Mouse (Mus musculus): ENCODE measurements around the gene Slmap. TPM values are rescaled to one million over a fixed set of nuclear protein-coding genes. Genes with fewer than 3 reads are reported as not detected.

Slmap gene
- polyA plus RNA-seq, 1 experiment from 2014 or later = 12.6 TPM

DNA sequence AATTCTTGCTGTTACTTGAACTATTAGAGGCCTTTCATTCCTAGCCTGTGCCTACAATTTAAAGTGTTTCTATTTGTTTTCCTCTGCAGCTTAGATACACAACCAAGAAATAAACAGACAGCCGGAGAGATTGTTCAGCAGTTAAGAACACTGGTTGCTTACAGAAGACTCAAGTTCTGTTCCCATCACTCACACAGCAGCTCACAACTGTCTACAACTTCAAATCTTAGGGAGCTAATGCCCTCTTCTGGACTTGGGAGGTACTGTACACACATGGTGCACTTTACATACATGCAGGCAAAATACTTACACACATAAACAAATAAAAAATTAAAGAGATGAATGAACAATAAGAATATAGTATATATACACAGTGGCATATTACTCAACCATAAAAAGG is 39.7 kb downstream of the Slmap start:
- H3K27ac ChIP-seq = no peak overlapping the region
- no peak overlapping the region for H3K4me3 ChIP-seq
- no peaks in the 10 kb centered on the region for H3K27me3 ChIP-seq (replicated peaks)
- WGBS = 95% methylated on average over 1 of the region's 1 CpGs
- H3K4me1 ChIP-seq = no peaks in the 10 kb centered on the region
- no peak overlapping the region for H3K4me2 ChIP-seq
- H3K36me3 ChIP-seq (replicated peaks) = no peaks in the 10 kb centered on the region
- ATAC-seq (replicated peaks) = no peak
- no peak overlapping the region for H3K9ac ChIP-seq
- H3K9me3 ChIP-seq = no peaks in the 10 kb centered on the region

DNA sequence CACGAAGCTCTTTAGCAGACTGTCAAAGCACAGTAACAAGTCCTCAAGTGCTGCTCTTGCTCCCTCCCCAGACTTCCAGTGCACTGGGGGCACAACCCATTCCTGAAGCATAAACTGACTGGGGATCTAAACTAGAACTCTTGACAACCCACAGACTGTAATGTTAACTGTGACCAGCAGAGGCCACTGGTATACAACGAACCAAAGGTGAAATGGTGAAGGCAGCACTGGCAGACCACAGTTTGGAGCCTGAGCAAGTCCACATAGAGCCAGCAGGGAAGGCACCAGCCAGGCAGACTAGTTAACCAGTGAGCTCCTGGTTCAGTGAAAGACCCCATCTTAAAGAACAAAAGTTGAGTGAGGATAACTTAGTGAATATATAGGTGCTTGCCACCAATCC is 43.6 kb downstream of the Slmap start:
- H3K27ac ChIP-seq = no peak overlapping the region
- no peak overlapping the region for H3K4me2 ChIP-seq
- H3K4me1 ChIP-seq = 0 out of 2 replicates have a peak, but pooled peaks cover 4% of the 10 kb centered on the region
- no peaks in the 10 kb centered on the region for H3K9me3 ChIP-seq
- H3K27me3 ChIP-seq (replicated peaks) = no peaks in the 10 kb centered on the region
- no peaks in the 10 kb centered on the region for H3K36me3 ChIP-seq (replicated peaks)
- WGBS = 43% methylated on average over 2 of the region's 2 CpGs
- H3K4me3 ChIP-seq = no peak overlapping the region
- H3K9ac ChIP-seq = no peak overlapping the region
- 0 out of 2 replicates have a peak, but pooled peaks have one; percentile 39 for ATAC-seq (replicated peaks)

DNA sequence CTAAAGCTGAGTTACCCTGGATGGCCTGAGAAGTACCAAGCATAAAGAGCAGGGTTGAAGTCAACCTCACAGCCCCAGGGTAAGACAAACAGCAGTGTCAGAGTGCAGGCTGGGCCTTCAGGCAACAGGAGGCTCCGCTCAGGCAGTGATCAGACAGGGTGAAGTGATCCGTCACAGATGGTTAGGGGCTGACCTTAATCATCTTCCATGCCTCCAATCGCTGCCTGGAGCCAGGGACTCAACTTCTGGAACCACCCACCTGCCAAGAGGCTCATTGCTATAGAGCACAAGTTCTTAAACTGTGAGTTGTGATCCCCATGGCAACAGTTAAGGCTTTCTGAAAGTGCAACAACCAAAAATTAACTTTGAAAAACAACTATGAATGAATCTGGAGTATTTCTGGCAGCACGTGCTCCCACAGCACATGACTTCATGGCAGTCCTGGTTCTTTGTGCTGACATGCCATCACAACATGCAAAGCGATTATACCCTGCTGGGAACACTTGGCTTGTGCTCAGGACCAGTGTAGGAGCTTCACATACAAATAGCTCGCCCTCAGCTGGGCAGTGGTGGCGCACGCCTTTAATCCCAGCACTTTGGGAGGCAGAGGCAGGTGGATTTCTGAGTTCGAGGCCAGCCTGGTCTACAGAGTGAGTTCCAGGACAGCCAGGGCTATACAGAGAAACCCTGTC is 46.3 kb downstream of the Slmap start:
- H3K4me3 ChIP-seq = no peak overlapping the region
- H3K4me1 ChIP-seq = 0 out of 2 replicates have a peak, but pooled peaks cover 4% of the 10 kb centered on the region
- H3K27ac ChIP-seq = no peak overlapping the region
- WGBS = 57% methylated on average over 9 of the region's 9 CpGs
- 0 out of 2 replicates have a peak, but pooled peaks have one; percentile 24 for ATAC-seq (replicated peaks)
- H3K4me2 ChIP-seq = no peak overlapping the region
- H3K9ac ChIP-seq = no peak overlapping the region
- no peaks in the 10 kb centered on the region for H3K27me3 ChIP-seq (replicated peaks)
- no peaks in the 10 kb centered on the region for H3K9me3 ChIP-seq
- H3K36me3 ChIP-seq (replicated peaks) = no peaks in the 10 kb centered on the region

DNA sequence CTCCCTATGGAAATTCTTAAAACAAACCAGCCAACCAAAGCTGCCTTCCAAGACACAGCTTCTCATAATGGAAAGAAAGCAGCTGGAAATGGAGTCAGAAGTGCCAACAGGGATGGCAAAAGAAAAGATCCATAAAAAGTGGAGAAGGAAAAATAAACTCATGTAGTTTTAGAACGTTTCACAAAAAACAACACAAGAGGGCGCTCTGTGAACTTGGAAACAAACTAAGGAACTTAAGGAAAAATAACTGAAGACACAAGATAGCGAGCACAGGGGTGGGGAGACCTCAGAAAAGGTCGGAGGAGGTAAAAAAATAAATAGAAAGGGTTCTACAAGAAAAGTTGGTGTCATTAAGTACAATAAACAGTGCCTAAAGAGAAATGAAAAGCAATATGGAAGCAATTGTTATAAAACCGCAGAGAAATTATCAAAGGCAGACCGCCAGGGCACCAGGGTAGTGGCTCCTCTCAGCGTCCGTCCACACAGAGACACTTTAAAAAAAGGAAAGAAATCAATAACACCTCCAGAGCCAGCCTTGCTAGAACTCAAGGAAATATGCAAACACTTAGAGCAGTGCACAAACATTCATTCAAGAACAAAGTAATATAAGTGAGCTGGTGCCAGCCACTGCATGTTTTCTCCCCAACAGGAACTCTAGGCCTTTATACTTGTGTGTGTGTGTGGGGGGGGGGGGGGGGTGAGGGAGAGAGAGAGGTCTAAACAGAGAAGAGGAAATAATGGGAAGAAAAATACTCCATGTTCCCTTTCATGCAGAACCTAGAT is 48.1 kb downstream of the Slmap start:
- no peak overlapping the region for H3K27ac ChIP-seq
- H3K4me2 ChIP-seq = no peak overlapping the region
- no peak overlapping the region for H3K9ac ChIP-seq
- 0 out of 2 replicates have a peak, but pooled peaks cover 4% of the 10 kb centered on the region for H3K4me1 ChIP-seq
- H3K36me3 ChIP-seq (replicated peaks) = no peaks in the 10 kb centered on the region
- H3K4me3 ChIP-seq = no peak overlapping the region
- H3K27me3 ChIP-seq (replicated peaks) = no peaks in the 10 kb centered on the region
- WGBS = 49% methylated on average over 8 of the region's 8 CpGs
- H3K9me3 ChIP-seq = no peaks in the 10 kb centered on the region
- no peak for ATAC-seq (replicated peaks)

DNA sequence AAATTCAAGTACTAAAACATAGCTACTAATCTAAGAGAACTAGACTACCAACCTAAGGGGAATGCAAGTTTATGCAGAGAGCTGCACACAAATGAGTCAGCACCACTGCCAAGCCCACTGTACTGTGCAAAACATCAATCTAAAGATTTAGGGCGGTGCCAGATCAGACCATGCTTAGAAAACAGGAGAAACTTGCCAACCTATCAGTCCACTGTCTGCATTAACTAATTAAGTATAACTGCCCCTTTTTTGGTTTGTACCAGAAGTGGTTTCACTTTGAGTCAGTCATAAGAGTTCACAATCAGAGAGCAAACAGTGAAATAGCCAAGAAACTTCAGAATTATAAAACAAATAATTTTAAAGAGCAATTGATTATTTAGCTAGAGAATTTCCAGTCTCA is 53.3 kb downstream of the Slmap start:
- no peak overlapping the region for H3K4me3 ChIP-seq
- H3K27me3 ChIP-seq (replicated peaks) = no peaks in the 10 kb centered on the region
- no peaks in the 10 kb centered on the region for H3K4me1 ChIP-seq
- H3K27ac ChIP-seq = no peak overlapping the region
- H3K4me2 ChIP-seq = no peak overlapping the region
- no peak overlapping the region for H3K9ac ChIP-seq
- no peaks in the 10 kb centered on the region for H3K9me3 ChIP-seq
- H3K36me3 ChIP-seq (replicated peaks) = no peaks in the 10 kb centered on the region
- WGBS = 96% methylated on average over 1 of the region's 1 CpGs
- no peak for ATAC-seq (replicated peaks)

DNA sequence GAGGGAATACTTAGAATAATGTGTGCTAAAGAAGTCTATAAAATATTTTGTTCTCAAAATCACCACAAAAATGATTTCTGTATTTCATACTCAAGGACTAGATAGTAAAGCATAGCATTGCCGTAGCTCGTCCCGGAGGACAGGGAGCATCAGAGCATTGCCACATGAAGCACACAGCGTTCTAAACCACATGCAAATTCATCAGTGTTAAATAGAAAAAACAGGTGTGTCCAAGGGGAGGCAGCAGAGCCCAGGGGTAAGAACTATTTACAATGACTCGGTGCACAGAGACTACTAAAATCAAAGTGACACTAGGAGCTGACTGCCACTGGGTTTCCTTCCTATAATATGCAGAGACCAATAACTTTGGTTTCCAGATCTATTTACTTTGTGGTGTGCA is 57.0 kb downstream of the Slmap start:
- no peaks in the 10 kb centered on the region for H3K27me3 ChIP-seq (replicated peaks)
- ATAC-seq (replicated peaks) = no peak
- H3K4me3 ChIP-seq = no peak overlapping the region
- H3K36me3 ChIP-seq (replicated peaks) = no peaks in the 10 kb centered on the region
- H3K9me3 ChIP-seq = no peaks in the 10 kb centered on the region
- H3K27ac ChIP-seq = no peak overlapping the region
- no peak overlapping the region for H3K9ac ChIP-seq
- WGBS = 92% methylated on average over 5 of the region's 5 CpGs
- H3K4me2 ChIP-seq = no peak overlapping the region
- no peaks in the 10 kb centered on the region for H3K4me1 ChIP-seq

DNA sequence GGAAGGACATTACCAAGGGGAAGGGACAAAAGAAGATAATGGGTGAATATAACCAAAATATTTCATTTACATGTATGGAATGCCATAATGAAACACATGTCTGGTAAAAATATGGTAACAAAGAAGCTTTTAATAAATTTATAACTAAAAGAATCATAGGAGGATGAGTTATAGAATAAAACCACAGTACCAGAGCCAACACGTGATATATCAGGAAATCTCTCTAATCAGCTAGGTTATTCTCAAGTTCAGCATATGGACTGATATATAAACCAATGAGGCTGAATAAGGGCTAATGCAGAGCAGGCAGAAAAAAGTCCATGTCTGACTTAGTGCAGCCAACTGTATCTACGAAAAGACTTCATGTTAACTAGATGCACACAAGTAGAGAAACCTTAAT is 58.3 kb downstream of the Slmap start:
- no peaks in the 10 kb centered on the region for H3K9me3 ChIP-seq
- H3K4me3 ChIP-seq = no peak overlapping the region
- no peak overlapping the region for H3K27ac ChIP-seq
- no peaks in the 10 kb centered on the region for H3K36me3 ChIP-seq (replicated peaks)
- no peak overlapping the region for H3K4me2 ChIP-seq
- ATAC-seq (replicated peaks) = no peak
- H3K27me3 ChIP-seq (replicated peaks) = no peaks in the 10 kb centered on the region
- no peaks in the 10 kb centered on the region for H3K4me1 ChIP-seq
- 92% methylated on average over 2 of the region's 2 CpGs for WGBS
- H3K9ac ChIP-seq = no peak overlapping the region

DNA sequence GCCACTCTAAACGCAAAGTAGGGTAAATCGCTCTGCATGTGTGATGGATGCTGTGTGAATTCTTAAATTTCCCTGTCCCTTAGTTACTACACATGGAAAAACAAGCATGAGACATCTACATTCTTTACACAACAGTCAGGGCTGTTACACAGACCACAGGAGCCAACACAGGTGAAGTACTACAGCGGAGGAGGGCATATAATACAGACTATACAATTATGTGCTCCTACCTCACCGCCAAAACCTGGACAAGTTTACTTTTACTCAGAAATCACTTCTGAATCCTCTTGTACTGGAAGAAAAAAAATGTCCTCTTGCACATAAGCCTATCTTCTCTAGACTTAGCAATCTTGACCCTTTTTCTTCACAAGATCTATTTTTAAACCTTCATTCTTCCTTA is 66.8 kb downstream of the Slmap start:
- Histone ChIP-seq H3K4me3 (no peak overlapping the region), H3K27ac (no peak overlapping the region), H3K27me3 (replicated peaks) (no peaks in the 10 kb centered on the region), H3K4me1 (no peaks in the 10 kb centered on the region), H3K36me3 (replicated peaks) (no peaks in the 10 kb centered on the region), H3K4me2 (no peak overlapping the region), H3K9me3 (no peaks in the 10 kb centered on the region), H3K9ac (no peak overlapping the region)
- no peak for ATAC-seq (replicated peaks)
- 94% methylated on average over 4 of the region's 4 CpGs for WGBS

DNA sequence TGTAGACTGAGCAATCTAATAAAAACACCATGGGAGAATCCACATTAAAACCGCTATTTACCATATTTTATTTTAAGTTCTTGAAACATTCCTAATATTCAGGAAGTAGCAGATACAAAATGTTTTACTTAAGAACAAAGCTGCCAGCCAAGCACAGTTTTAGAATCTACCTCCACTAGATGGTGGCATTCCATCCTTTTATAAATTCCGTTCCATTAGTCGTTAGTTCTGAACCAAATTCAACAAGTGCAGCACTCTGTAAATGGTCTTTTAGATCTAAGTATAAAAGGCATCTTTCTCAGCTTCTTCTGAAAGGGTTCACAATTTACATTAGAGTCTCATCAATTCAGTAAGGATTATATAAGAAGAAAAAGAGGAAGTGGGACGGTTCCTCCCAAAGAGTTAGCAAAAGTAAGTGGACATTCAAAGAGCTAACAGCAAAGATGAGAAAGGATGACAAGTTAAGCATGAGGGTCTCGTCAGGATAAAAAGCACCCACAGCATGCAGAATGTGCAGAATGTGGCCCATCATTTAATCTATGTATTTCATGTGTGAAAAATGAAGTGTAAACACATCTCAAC is 68.1 kb downstream of the Slmap start:
- H3K4me3 ChIP-seq = no peak overlapping the region
- no peak overlapping the region for H3K9ac ChIP-seq
- no peak for ATAC-seq (replicated peaks)
- H3K27me3 ChIP-seq (replicated peaks) = no peaks in the 10 kb centered on the region
- H3K4me1 ChIP-seq = no peaks in the 10 kb centered on the region
- 70% methylated on average over 5 of the region's 5 CpGs for WGBS
- H3K27ac ChIP-seq = no peak overlapping the region
- H3K4me2 ChIP-seq = no peak overlapping the region
- H3K36me3 ChIP-seq (replicated peaks) = no peaks in the 10 kb centered on the region; the same call in 1 of the 2 replicates
- no peaks in the 10 kb centered on the region for H3K9me3 ChIP-seq

DNA sequence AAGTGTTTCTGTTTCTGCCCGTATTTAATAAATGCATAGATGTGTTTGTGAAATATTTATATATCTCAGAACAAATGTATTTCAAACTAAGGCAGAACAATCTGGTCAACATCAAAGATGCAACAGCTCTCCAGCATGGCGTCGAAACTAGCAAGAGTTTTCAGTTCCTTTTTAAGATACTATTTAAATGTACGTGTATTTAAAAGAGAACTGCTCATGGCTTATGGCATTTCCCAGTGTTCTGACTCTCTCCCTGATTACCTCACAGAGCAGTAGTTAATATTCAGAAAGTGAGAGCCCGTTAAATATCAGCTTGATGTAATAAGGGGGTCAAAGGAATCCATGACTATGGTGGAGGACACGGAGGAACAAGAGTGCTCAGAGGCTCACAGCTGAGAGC is 68.8 kb downstream of the Slmap start:
- Histone ChIP-seq H3K9me3 (no peaks in the 10 kb centered on the region), H3K27me3 (replicated peaks) (no peaks in the 10 kb centered on the region), H3K27ac (no peak overlapping the region), H3K4me2 (no peak overlapping the region), H3K4me1 (no peaks in the 10 kb centered on the region), H3K4me3 (no peak overlapping the region), H3K9ac (no peak overlapping the region), H3K36me3 (replicated peaks) (peaks cover 3% of the 10 kb centered on the region; the same call in 1 of the 2 replicates)
- ATAC-seq (replicated peaks) = no peak
- 82% methylated on average over 6 of the region's 6 CpGs for WGBS

DNA sequence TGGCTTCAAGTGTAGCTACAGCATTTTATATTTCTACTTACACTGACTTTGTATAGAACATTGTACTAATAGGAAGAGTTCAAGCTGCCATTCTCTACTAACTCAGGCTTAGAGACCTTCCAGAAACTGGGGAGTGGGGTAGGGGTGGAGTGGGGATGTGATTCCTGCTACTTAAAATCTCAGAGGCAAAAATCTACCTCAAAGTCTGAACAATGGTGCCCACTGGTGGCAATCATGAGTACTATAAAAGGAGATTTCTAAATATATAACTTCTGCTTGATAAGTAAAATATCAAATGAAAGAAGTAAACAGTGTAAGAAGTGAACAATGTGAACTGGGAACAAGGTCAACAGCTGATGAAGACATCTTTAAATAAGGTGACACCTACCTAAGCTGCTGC is 75.2 kb downstream of the Slmap start:
- ATAC-seq (replicated peaks) = no peak
- H3K4me3 ChIP-seq = no peak overlapping the region

DNA sequence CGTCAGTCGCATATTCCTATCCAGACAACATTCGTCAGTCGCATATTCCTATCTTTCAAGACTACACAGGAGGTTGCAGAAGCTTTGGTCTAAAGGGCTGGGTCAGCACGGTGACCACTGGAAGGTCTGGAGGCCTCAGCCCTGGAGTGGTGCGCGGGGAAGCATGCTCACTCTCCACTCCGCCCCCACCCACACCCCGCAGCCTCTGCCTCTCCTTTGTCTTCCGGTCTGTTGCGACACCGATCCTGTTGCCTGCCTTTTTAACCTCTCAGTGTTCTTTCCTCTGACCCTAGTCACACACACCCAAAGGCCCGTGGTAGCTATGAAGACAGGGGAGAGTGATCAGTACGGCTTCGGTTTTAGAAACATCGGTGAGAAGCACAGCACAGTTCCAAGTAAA is 79.9 kb downstream of the Slmap start:
- Histone ChIP-seq H3K4me2 (no peak overlapping the region), H3K27ac (no peak overlapping the region), H3K9me3 (no peaks in the 10 kb centered on the region), H3K9ac (no peak overlapping the region), H3K27me3 (replicated peaks) (no peaks in the 10 kb centered on the region), H3K4me3 (no peak overlapping the region), H3K36me3 (replicated peaks) (peaks cover 2% of the 10 kb centered on the region; the same call in 1 of the 2 replicates), H3K4me1 (peaks cover 7% of the 10 kb centered on the region)
- no peak for ATAC-seq (replicated peaks)
- 49% methylated on average over 16 of the region's 16 CpGs for WGBS

More for the DNA sequence above, 75.2 kb downstream of the Slmap start:
- Histone ChIP-seq H3K4me2 (no peak overlapping the region), H3K27ac (no peak overlapping the region), H3K4me1 (no peaks in the 10 kb centered on the region), H3K9ac (no peak overlapping the region), H3K27me3 (replicated peaks) (no peaks in the 10 kb centered on the region), H3K36me3 (replicated peaks) (peaks cover 12% of the 10 kb centered on the region), H3K9me3 (no peaks in the 10 kb centered on the region)
